Mouse (Mus musculus): ENCODE results near the gene Aatf. TPM values are rescaled to one million over a fixed set of nuclear protein-coding genes. Genes with fewer than 3 reads are reported as not detected.

Aatf gene
- polyA plus RNA-seq, 1 experiment from 2014 or later: 51.1 TPM

GRCm38 (mm10) chr11:84434879-84435278 lies 78.4 kb downstream of the Aatf start:
- Histone ChIP-seq H3K9me3 (ENCODE audit: control insufficient read depth, low read length) (no peaks in the 10 kb centered on the region), H3K27me3 (ENCODE audit: control insufficient read depth, insufficient read depth, low read length) (no peaks in the 10 kb centered on the region), H3K27ac (replicated peaks; ENCODE audit: low read depth, low read length) (no peak overlapping the region), H3K4me3 (ENCODE audit: low read depth, low read length) (no peak overlapping the region), H3K4me2 (ENCODE audit: low read depth, severe bottlenecking) (no peak overlapping the region), H3K36me3 (ENCODE audit: control insufficient read depth, insufficient read depth, low read length) (no peaks in the 10 kb centered on the region; the same call in 1 of the 2 replicates), H3K4me1 (ENCODE audit: control insufficient read depth, insufficient read depth, low read length) (no peaks in the 10 kb centered on the region), H3K9ac (ENCODE audit: low read length) (no peak overlapping the region)
- WGBS: 76% methylated on average over 6 of the region's 6 CpGs
- DNase-seq (ENCODE audit: low spot score): no peak
- ATAC-seq (ENCODE audit: insufficient number of reproducible peaks, low FRiP score, low TSS enrichment, low read depth): no peak

- Histone ChIP-seq H3K4me3 (ENCODE audit: low read depth, low read length) (no peak overlapping the region), H3K36me3 (ENCODE audit: control insufficient read depth, insufficient read depth, low read length) (no peaks in the 10 kb centered on the region), H3K27me3 (ENCODE audit: control insufficient read depth, insufficient read depth, low read length) (no peaks in the 10 kb centered on the region), H3K4me1 (ENCODE audit: control insufficient read depth, insufficient read depth, low read length) (0 out of 2 replicates have a peak, but pooled peaks cover 3% of the 10 kb centered on the region), H3K27ac (replicated peaks; ENCODE audit: low read depth, low read length) (no peak overlapping the region), H3K9ac (ENCODE audit: low read length) (no peak overlapping the region), H3K9me3 (ENCODE audit: control insufficient read depth, low read length) (no peaks in the 10 kb centered on the region), H3K4me2 (ENCODE audit: low read depth, severe bottlenecking) (no peak overlapping the region)
- DNase-seq (ENCODE audit: low spot score) (no peak), ATAC-seq (ENCODE audit: insufficient number of reproducible peaks, low FRiP score, low TSS enrichment, low read depth) (no peak)
- 70% methylated on average over 4 of the region's 4 CpGs for WGBS
These were observed 83.0 kb downstream of the Aatf start for GRCm38 (mm10) chr11:84430336-84430735.

GRCm38 (mm10) chr11:84429581-84429980 lies 83.7 kb downstream of the Aatf start:
- Histone ChIP-seq H3K36me3 (ENCODE audit: control insufficient read depth, insufficient read depth, low read length) (no peaks in the 10 kb centered on the region), H3K9ac (ENCODE audit: low read length) (no peak overlapping the region), H3K4me3 (ENCODE audit: low read depth, low read length) (no peak overlapping the region), H3K27me3 (ENCODE audit: control insufficient read depth, insufficient read depth, low read length) (no peaks in the 10 kb centered on the region), H3K27ac (replicated peaks; ENCODE audit: low read depth, low read length) (no peak overlapping the region), H3K9me3 (ENCODE audit: control insufficient read depth, low read length) (no peaks in the 10 kb centered on the region), H3K4me1 (ENCODE audit: control insufficient read depth, insufficient read depth, low read length) (0 out of 2 replicates have a peak, but pooled peaks cover 3% of the 10 kb centered on the region), H3K4me2 (ENCODE audit: low read depth, severe bottlenecking) (no peak overlapping the region)
- 40% methylated on average over 1 of the region's 1 CpGs for WGBS
- peak; percentile 56 for DNase-seq (ENCODE audit: low spot score)
- ATAC-seq (ENCODE audit: insufficient number of reproducible peaks, low FRiP score, low TSS enrichment, low read depth): no peak

- Histone ChIP-seq H3K27me3 (ENCODE audit: control insufficient read depth, insufficient read depth, low read length) (no peaks in the 10 kb centered on the region), H3K36me3 (ENCODE audit: control insufficient read depth, insufficient read depth, low read length) (no peaks in the 10 kb centered on the region)
- 86% methylated on average over 5 of the region's 5 CpGs for WGBS
These were observed 86.7 kb downstream of the Aatf start for GRCm38 (mm10) chr11:84426633-84426998.

GRCm38 (mm10) chr11:84425736-84426632 lies 87.3 kb downstream of the Aatf start:
- H3K9ac ChIP-seq (ENCODE audit: low read length): no peak overlapping the region
- no peak for DNase-seq (ENCODE audit: low spot score)
- H3K36me3 ChIP-seq (ENCODE audit: control insufficient read depth, insufficient read depth, low read length): no peaks in the 10 kb centered on the region
- H3K4me2 ChIP-seq (ENCODE audit: low read depth, severe bottlenecking): no peak overlapping the region
- no peak overlapping the region for H3K4me3 ChIP-seq (ENCODE audit: low read depth, low read length)
- no peaks in the 10 kb centered on the region for H3K27me3 ChIP-seq (ENCODE audit: control insufficient read depth, insufficient read depth, low read length)
- H3K9me3 ChIP-seq (ENCODE audit: control insufficient read depth, low read length): no peaks in the 10 kb centered on the region
- no peak overlapping the region for H3K27ac ChIP-seq (replicated peaks; ENCODE audit: low read depth, low read length)
- no peak for ATAC-seq (ENCODE audit: insufficient number of reproducible peaks, low FRiP score, low TSS enrichment, low read depth)
- 62% methylated on average over 13 of the region's 13 CpGs for WGBS
- H3K4me1 ChIP-seq (ENCODE audit: control insufficient read depth, insufficient read depth, low read length): 0 out of 2 replicates have a peak, but pooled peaks cover 6% of the 10 kb centered on the region

More at GRCm38 (mm10) chr11:84426633-84426998, 86.7 kb downstream of the Aatf start:
- no peak overlapping the region for H3K4me2 ChIP-seq (ENCODE audit: low read depth, severe bottlenecking)
- H3K9ac ChIP-seq (ENCODE audit: low read length): no peak overlapping the region
- H3K27ac ChIP-seq (replicated peaks; ENCODE audit: low read depth, low read length): no peak overlapping the region
- ATAC-seq (ENCODE audit: insufficient number of reproducible peaks, low FRiP score, low TSS enrichment, low read depth): no peak
- no peak overlapping the region for H3K4me3 ChIP-seq (ENCODE audit: low read depth, low read length)
- H3K4me1 ChIP-seq (ENCODE audit: control insufficient read depth, insufficient read depth, low read length): 0 out of 2 replicates have a peak, but pooled peaks cover 6% of the 10 kb centered on the region
- DNase-seq (ENCODE audit: low spot score): no peak
- no peaks in the 10 kb centered on the region for H3K9me3 ChIP-seq (ENCODE audit: control insufficient read depth, low read length)

- 89% methylated on average over 6 of the region's 6 CpGs for WGBS
- H3K4me1 ChIP-seq (ENCODE audit: control insufficient read depth, insufficient read depth, low read length): 0 out of 2 replicates have a peak, but pooled peaks cover 4% of the 10 kb centered on the region
- no peaks in the 10 kb centered on the region for H3K36me3 ChIP-seq (ENCODE audit: control insufficient read depth, insufficient read depth, low read length)
- no peaks in the 10 kb centered on the region for H3K9me3 ChIP-seq (ENCODE audit: control insufficient read depth, low read length)
- no peak overlapping the region for H3K4me3 ChIP-seq (ENCODE audit: low read depth, low read length)
- ATAC-seq (ENCODE audit: insufficient number of reproducible peaks, low FRiP score, low TSS enrichment, low read depth): no peak
- no peak overlapping the region for H3K27ac ChIP-seq (replicated peaks; ENCODE audit: low read depth, low read length)
- H3K4me2 ChIP-seq (ENCODE audit: low read depth, severe bottlenecking): no peak overlapping the region
- DNase-seq (ENCODE audit: low spot score): no peak
- H3K9ac ChIP-seq (ENCODE audit: low read length): no peak overlapping the region
- no peaks in the 10 kb centered on the region for H3K27me3 ChIP-seq (ENCODE audit: control insufficient read depth, insufficient read depth, low read length)
These were observed 92.5 kb downstream of the Aatf start for GRCm38 (mm10) chr11:84420779-84421178.

GRCm38 (mm10) chr11:84413111-84413510 lies 100.2 kb downstream of the Aatf start:
- Histone ChIP-seq H3K4me2 (ENCODE audit: low read depth, severe bottlenecking) (no peak overlapping the region), H3K4me1 (ENCODE audit: control insufficient read depth, insufficient read depth, low read length) (peaks cover 12% of the 10 kb centered on the region), H3K4me3 (ENCODE audit: low read depth, low read length) (no peak overlapping the region), H3K27ac (replicated peaks; ENCODE audit: low read depth, low read length) (no peak overlapping the region), H3K9me3 (ENCODE audit: control insufficient read depth, low read length) (no peaks in the 10 kb centered on the region), H3K9ac (ENCODE audit: low read length) (no peak overlapping the region), H3K36me3 (ENCODE audit: control insufficient read depth, insufficient read depth, low read length) (no peaks in the 10 kb centered on the region), H3K27me3 (ENCODE audit: control insufficient read depth, insufficient read depth, low read length) (no peaks in the 10 kb centered on the region)
- ATAC-seq (ENCODE audit: insufficient number of reproducible peaks, low FRiP score, low TSS enrichment, low read depth) (no peak), DNase-seq (ENCODE audit: low spot score) (no peak)
- WGBS: 64% methylated on average over 6 of the region's 6 CpGs

- no peak for ATAC-seq (ENCODE audit: insufficient number of reproducible peaks, low FRiP score, low TSS enrichment, low read depth)
- 17% methylated on average over 12 of the region's 12 CpGs for WGBS
- Histone ChIP-seq H3K9ac (ENCODE audit: low read length) (no peak overlapping the region), H3K27me3 (ENCODE audit: control insufficient read depth, insufficient read depth, low read length) (no peaks in the 10 kb centered on the region), H3K36me3 (ENCODE audit: control insufficient read depth, insufficient read depth, low read length) (no peaks in the 10 kb centered on the region), H3K27ac (replicated peaks; ENCODE audit: low read depth, low read length) (no peak overlapping the region), H3K9me3 (ENCODE audit: control insufficient read depth, low read length) (no peaks in the 10 kb centered on the region), H3K4me1 (ENCODE audit: control insufficient read depth, insufficient read depth, low read length) (peaks cover 12% of the 10 kb centered on the region), H3K4me2 (ENCODE audit: low read depth, severe bottlenecking) (no peak overlapping the region), H3K4me3 (ENCODE audit: low read depth, low read length) (no peak overlapping the region)
- DNase-seq (ENCODE audit: low spot score): peak; percentile 42
These were observed 101.0 kb downstream of the Aatf start for GRCm38 (mm10) chr11:84412201-84412934.

All from limb, embryonic 11.5 days (tissue).